ENCODE assay signal across 24 mouse cellular contexts in genomic region chr17:14303722-14304121, GRCm38 (mm10). TPM values are rescaled to one million over a fixed set of nuclear protein-coding genes. Genes with fewer than 3 reads are reported as not detected.
DNase-seq lines count a peak whose midpoint lies in the region; ATAC-seq and TF ChIP-seq lines count a peak whose summit lies in the region.
"Had no signal": no experiment of that assay in that cellular context is flagged by ENCODE, and none has a peak within 500 bp of the region (broad histone marks: within the 10 kb centered on the region; RNA-seq: fewer than 3 reads in every experiment).

No protein-coding gene starts in this region.

- TF ChIP-seq CTCF in layer of hippocampus, adult 2 months (conservative IDR thresholded peaks at IDR 0.05) = peak; percentile 45
- peak; percentile 28; the same call in 1 of the 2 replicates for TF ChIP-seq CTCF in midbrain, postnatal 0 days (IDR thresholded peaks at IDR 0.05)
- 0 out of 2 replicates have a peak, but pooled peaks have one; percentile 18 for TF ChIP-seq CTCF in brain, embryonic 14.5 days (IDR thresholded peaks at IDR 0.05; ENCODE audit: borderline replicate concordance, extremely low read depth, insufficient read depth, insufficient read length)

- no peaks in the 10 kb centered on the region for H3K4me1 ChIP-seq in midbrain, postnatal 0 days (ENCODE audit: insufficient read depth, low read length)
- no peaks in the 10 kb centered on the region; the same call in 1 of the 2 replicates for H3K4me1 ChIP-seq in midbrain, embryonic 16.5 days (ENCODE audit: control insufficient read depth, insufficient read depth, low read length)
- peaks cover 0 to 8% of the 10 kb centered on the region in 2 experiments; a peak in 2 of 4 replicates for H3K4me1 ChIP-seq in ES-E14 (ENCODE audit: control insufficient read depth in 2 of 2, insufficient read depth in 2 of 2, low read length in 2 of 2, poor library complexity in 1 of 2)
- H3K4me1 ChIP-seq: heart, embryonic 15.5 days had no signal

- no peaks in the 10 kb centered on the region for H3K9me3 ChIP-seq in midbrain, postnatal 0 days (ENCODE audit: low read length)
- no peaks in the 10 kb centered on the region for H3K9me3 ChIP-seq in midbrain, embryonic 16.5 days (replicated peaks; ENCODE audit: control insufficient read depth, low read length, poor library complexity, severe bottlenecking)
- H3K9me3 ChIP-seq in ES-E14 (ENCODE audit: control insufficient read depth, insufficient read depth, low read depth, low read length) = no peaks in the 10 kb centered on the region
- H3K9me3 ChIP-seq: heart, embryonic 15.5 days; midbrain, embryonic 12.5 days; neural tube, embryonic 13.5 days had no signal

- 98% methylated on average over 6 of the region's 6 CpGs for WGBS in midbrain, postnatal 0 days
- WGBS in midbrain, embryonic 16.5 days = 95% methylated on average over 6 of the region's 6 CpGs

- no peak overlapping the region for H3K27ac ChIP-seq in layer of hippocampus, adult 2 months
- no peak overlapping the region for H3K27ac ChIP-seq in midbrain, postnatal 0 days (ENCODE audit: low read depth, low read length)
- no peak overlapping the region for H3K27ac ChIP-seq in midbrain, embryonic 16.5 days (ENCODE audit: low read length)
- no peak overlapping the region for H3K27ac ChIP-seq in ES-E14 (ENCODE audit: insufficient read depth, low read depth, low read length, poor library complexity, severe bottlenecking)
- H3K27ac ChIP-seq: forebrain, embryonic 10.5 days; heart, embryonic 15.5 days; limb, embryonic 12.5 days; midbrain, embryonic 12.5 days; neural tube, embryonic 13.5 days had no signal

- no peak overlapping the region for H3K4me2 ChIP-seq in midbrain, postnatal 0 days (ENCODE audit: low read depth, low read length, poor library complexity, severe bottlenecking)
- H3K4me2 ChIP-seq in midbrain, embryonic 16.5 days (ENCODE audit: low read length) = no peak overlapping the region
- H3K4me2 ChIP-seq: heart, embryonic 15.5 days; limb, embryonic 12.5 days; midbrain, embryonic 12.5 days; neural tube, embryonic 13.5 days had no signal

- no peak for TF ChIP-seq POLR2A in brain, embryonic 14.5 days (IDR thresholded peaks at IDR 0.05; ENCODE audit: borderline replicate concordance, extremely low read depth, insufficient read depth, insufficient read length, poor library complexity, severe bottlenecking)

- ATAC-seq in midbrain, postnatal 0 days (ENCODE audit: low FRiP score) = no peak
- ATAC-seq in midbrain, embryonic 16.5 days = no peak
- no peak for ATAC-seq in frontal cortex, adult (ENCODE audit: low TSS enrichment)
- ATAC-seq: CD4-positive, CD25-positive, alpha-beta regulatory T cell, adult 4 months; forebrain, postnatal 0 days had no signal

- H3K27me3 ChIP-seq in midbrain, postnatal 0 days (ENCODE audit: insufficient read depth, low read length) = no peaks in the 10 kb centered on the region
- H3K27me3 ChIP-seq in midbrain, embryonic 16.5 days (ENCODE audit: control insufficient read depth, insufficient read depth, low read depth, low read length) = no peaks in the 10 kb centered on the region
- H3K27me3 ChIP-seq: limb, embryonic 12.5 days; midbrain, embryonic 12.5 days; neural tube, embryonic 13.5 days had no signal

- H3K36me3 ChIP-seq in midbrain, postnatal 0 days (ENCODE audit: insufficient read depth, low read length) = no peaks in the 10 kb centered on the region
- no peaks in the 10 kb centered on the region for H3K36me3 ChIP-seq in midbrain, embryonic 16.5 days (ENCODE audit: control insufficient read depth, insufficient read depth, low read length)
- no peaks in the 10 kb centered on the region; the same call in 1 of the 2 replicates for H3K36me3 ChIP-seq in ES-E14 (ENCODE audit: control insufficient read depth, insufficient read depth, low read length, poor library complexity, severe bottlenecking)
- H3K36me3 ChIP-seq: forebrain, embryonic 10.5 days; heart, embryonic 15.5 days; limb, embryonic 12.5 days; midbrain, embryonic 12.5 days; neural tube, embryonic 13.5 days had no signal

- no peak overlapping the region for H3K9ac ChIP-seq in midbrain, postnatal 0 days (replicated peaks; ENCODE audit: low read length, poor library complexity, severe bottlenecking)
- H3K9ac ChIP-seq in midbrain, embryonic 16.5 days (ENCODE audit: low read depth, low read length) = no peak overlapping the region
- H3K9ac ChIP-seq in ES-E14 (ENCODE audit: insufficient read depth, low read depth, low read length, poor library complexity, severe bottlenecking) = no peak overlapping the region
- H3K9ac ChIP-seq: forebrain, postnatal 0 days; heart, embryonic 15.5 days; limb, embryonic 12.5 days; midbrain, embryonic 12.5 days; neural tube, embryonic 13.5 days had no signal

- no peak overlapping the region for H3K4me3 ChIP-seq in layer of hippocampus, adult 2 months
- H3K4me3 ChIP-seq in midbrain, postnatal 0 days (ENCODE audit: low read depth, low read length) = no peak overlapping the region
- H3K4me3 ChIP-seq in midbrain, embryonic 16.5 days (ENCODE audit: low read depth, low read length) = no peak overlapping the region
- H3K4me3 ChIP-seq in ES-E14 (ENCODE audit: insufficient read depth in 1 of 2, low read depth in 1 of 2, low read length in 2 of 2, poor library complexity in 1 of 2, severe bottlenecking in 1 of 2) = no peak overlapping the region
- H3K4me3 ChIP-seq: forebrain, embryonic 10.5 days; heart, embryonic 15.5 days; limb, embryonic 12.5 days; midbrain, embryonic 12.5 days; neural tube, embryonic 13.5 days had no signal

- in situ Hi-C loops in ES-E14 (cut with MboI; ENCODE audit: low sequenced_read_pairs in 2 of 2, unreplicated experiment in 2 of 2) = no loop called here

- DNase-seq in layer of hippocampus, adult 2 months (ENCODE audit: low spot score in 2 of 2) = no peak
- DNase-seq in layer of hippocampus, postnatal 14 days (ENCODE audit: low spot score in 2 of 2) = no peak
- no peak for DNase-seq in midbrain, postnatal 0 days (ENCODE audit: low spot score)
- peak; percentile 28 for DNase-seq in ES-E14 (ENCODE audit: low read depth, low spot score)
- no peak for DNase-seq in brain, embryonic 14.5 days (ENCODE audit: low read depth)
- DNase-seq in spleen, postnatal 14 days (ENCODE audit: low spot score in 2 of 2) = no peak
- DNase-seq: adrenal gland, postnatal 36 days; cerebellum, adult 8-10 months; forebrain, postnatal 0 days; kidney, adult 8-10 months; kidney, postnatal 4 days; lung, adult 18-20 months; right cerebral cortex, adult 18-20 months; thymus, adult 18-20 months had no signal

TF ChIP-seq in ES-E14, 5 proteins besides CTCF, POLR2A, EP300 and RAD21:
- TF ChIP-seq MAFK (IDR thresholded peaks at IDR 0.05; ENCODE audit: insufficient read depth, low read depth, low read length) (no peak), HCFC1 (IDR thresholded peaks at IDR 0.05; ENCODE audit: borderline replicate concordance, insufficient read depth, low read length) (no peak), CHD2 (IDR thresholded peaks at IDR 0.05; ENCODE audit: low read depth, low read length) (no peak), ZNF384 (IDR thresholded peaks at IDR 0.05; ENCODE audit: low read depth, low read length) (no peak), ZC3H11A (IDR thresholded peaks at IDR 0.05; ENCODE audit: borderline replicate concordance, low read depth, low read length) (no peak)
TF ChIP-seq in ES-E14: peak in this region for 0.

RNA-seq across cellular contexts. Expression of gene Smoc2, which starts 24.4 kb away (rescaled TPM):
- total RNA-seq in layer of hippocampus, adult 2 months (2021) = 10 to 100 TPM; 36.2 to 36.8 TPM
- total RNA-seq in layer of hippocampus, postnatal 14 days (2021) = 10 to 100 TPM; 15.7 to 17.6 TPM
- total RNA-seq in midbrain, postnatal 0 days (2014; rRNA removed) = 4.5 and 5.3 TPM in 2 replicates
- polyA plus RNA-seq in midbrain, postnatal 0 days (2015; fragmentation: Nextera tagmentation; extraction: Ambion mirVana) = 5.2 TPM in 2 replicates
- polyA plus RNA-seq in midbrain, embryonic 16.5 days (2015; fragmentation: Nextera tagmentation; extraction: Ambion mirVana) = 2.5 and 3.0 TPM in 2 replicates
- 0.48 and 3.1 TPM in 2 replicates for total RNA-seq in ES-E14 (2012; rRNA removed)
- 5.8 and 9.8 TPM in 2 replicates for polyA plus RNA-seq in brain, embryonic 14.5 days (2012; rRNA removed)
- total RNA-seq: hematopoietic stem cell, adult 5-6 weeks; megakaryocyte progenitor cell, adult 5-6 weeks had no signal
- polyA plus RNA-seq: CD4-positive, CD25-positive, alpha-beta regulatory T cell, adult 4 months had no signal
